Mouse (Mus musculus): ENCODE results near the gene Dip2b. TPM values are rescaled to one million over a fixed set of nuclear protein-coding genes. Genes with fewer than 3 reads are reported as not detected.

Dip2b gene
- polyA plus RNA-seq, 1 experiment = 35.9 TPM

DNA sequence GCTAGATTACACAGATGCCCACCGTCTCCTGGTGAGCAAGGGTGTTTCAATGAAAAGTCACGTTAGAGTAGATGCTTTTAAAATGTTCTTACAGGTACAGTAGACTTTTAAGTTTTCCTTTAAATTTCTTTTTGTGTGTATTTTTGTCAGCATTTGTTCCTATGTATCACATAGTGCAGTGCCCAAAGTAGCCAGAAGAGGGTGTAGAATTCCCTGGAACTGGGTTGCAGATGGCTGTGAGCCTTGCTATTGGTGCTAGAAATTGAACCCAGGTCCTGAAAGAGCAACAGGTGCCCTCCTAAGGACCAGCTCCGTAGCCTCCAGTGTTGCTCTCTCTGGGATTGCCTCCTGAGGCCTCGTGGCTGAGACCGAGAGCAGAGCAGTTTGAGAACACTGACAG is 150.1 kb downstream of the Dip2b start:
- no peak overlapping the region for H3K27ac ChIP-seq (ENCODE audit: insufficient read depth, low read length)
- H3K4me3 ChIP-seq (ENCODE audit: insufficient read depth, low read length) = no peak overlapping the region
- TF ChIP-seq POLR2A (IDR thresholded peaks at IDR 0.05; ENCODE audit: extremely low read depth, insufficient read depth, low read length) (no peak), CTCF (IDR thresholded peaks at IDR 0.05; ENCODE audit: extremely low read depth, insufficient read depth, low read length) (0 out of 2 replicates have a peak, but pooled peaks have one; percentile 2)
- no peaks in the 10 kb centered on the region; the same call in 1 of the 2 replicates for H3K4me1 ChIP-seq (ENCODE audit: control insufficient read depth, insufficient read depth, low read length)

DNA sequence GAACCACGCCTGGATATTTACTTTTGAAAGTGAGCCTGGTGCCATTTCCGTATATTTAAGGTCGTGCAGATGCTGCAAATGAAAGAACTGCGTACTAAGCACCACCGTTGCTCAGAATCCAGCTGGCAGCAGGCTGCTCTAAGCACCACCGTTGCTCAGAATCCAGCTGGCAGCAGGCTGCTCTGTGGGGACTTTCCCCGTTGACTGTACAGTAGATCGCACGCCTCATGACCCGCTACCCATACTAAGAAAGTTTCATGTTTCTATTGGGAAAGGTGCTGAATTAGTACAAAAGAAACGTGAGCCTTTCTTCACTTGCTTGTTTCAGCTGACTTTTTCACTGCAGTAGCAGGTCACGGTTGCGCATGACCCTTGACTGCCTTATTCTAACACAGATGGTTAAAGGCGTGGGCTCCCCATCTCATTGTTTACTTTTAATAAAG is 150.5 kb downstream of the Dip2b start:
- no peak overlapping the region for H3K27ac ChIP-seq (ENCODE audit: insufficient read depth, low read length)
- H3K4me3 ChIP-seq (ENCODE audit: insufficient read depth, low read length) = no peak overlapping the region
- H3K4me1 ChIP-seq (ENCODE audit: control insufficient read depth, insufficient read depth, low read length) = no peaks in the 10 kb centered on the region; the same call in 1 of the 2 replicates
- TF ChIP-seq CTCF (IDR thresholded peaks at IDR 0.05; ENCODE audit: extremely low read depth, insufficient read depth, low read length) = no peak
- TF ChIP-seq POLR2A (IDR thresholded peaks at IDR 0.05; ENCODE audit: extremely low read depth, insufficient read depth, low read length) = no peak

GRCm38 (mm10) chr15:100190083-100190482 is 151.6 kb downstream of the Dip2b start:
- Histone ChIP-seq H3K4me3 (ENCODE audit: insufficient read depth, low read length) (no peak overlapping the region), H3K4me1 (ENCODE audit: control insufficient read depth, insufficient read depth, low read length) (no peaks in the 10 kb centered on the region; the same call in 1 of the 2 replicates), H3K27ac (ENCODE audit: insufficient read depth, low read length) (no peak overlapping the region)
- TF ChIP-seq CTCF (IDR thresholded peaks at IDR 0.05; ENCODE audit: extremely low read depth, insufficient read depth, low read length) = no peak
- no peak for TF ChIP-seq POLR2A (IDR thresholded peaks at IDR 0.05; ENCODE audit: extremely low read depth, insufficient read depth, low read length)

DNA sequence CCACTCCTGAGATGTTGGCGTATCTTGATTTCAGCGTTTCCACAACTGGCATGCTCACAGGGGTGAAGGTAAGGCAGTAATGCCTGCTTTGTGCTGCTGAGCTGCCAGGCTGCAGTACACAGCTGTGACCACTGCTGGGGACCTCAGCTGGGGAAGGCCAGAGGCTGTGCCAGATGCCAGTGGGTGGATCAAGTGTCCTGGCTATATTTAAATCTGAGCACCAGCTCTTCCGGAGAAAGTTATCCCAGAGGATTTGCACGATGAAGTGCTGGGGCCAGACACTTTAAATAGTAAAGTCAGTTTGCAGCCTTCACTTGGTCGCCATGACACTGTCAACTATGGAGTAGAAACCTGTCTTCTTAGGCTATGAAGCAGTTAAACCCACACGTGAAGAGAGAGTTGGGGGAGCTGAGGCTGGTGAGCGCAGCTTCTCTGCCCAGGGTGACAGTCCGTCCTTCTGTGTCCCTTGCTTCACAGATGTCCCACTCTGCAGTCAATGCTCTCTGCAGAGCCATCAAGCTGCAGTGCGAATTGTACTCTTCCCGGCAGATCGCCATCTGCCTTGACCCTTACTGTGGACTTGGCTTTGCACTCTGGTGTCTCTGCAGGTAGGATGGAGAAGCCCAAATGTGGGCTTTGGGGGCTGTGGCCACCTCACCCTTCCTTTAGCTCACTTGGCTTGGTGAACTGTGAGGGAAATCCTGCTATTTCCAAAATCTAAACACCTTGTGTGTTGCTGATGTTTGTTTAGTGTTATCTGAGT is 160.7 kb downstream of the Dip2b start:
- Histone ChIP-seq H3K27ac (ENCODE audit: insufficient read depth, low read length) (peak overlapping the region; percentile 85), H3K4me3 (ENCODE audit: insufficient read depth, low read length) (no peak overlapping the region), H3K4me1 (ENCODE audit: control insufficient read depth, insufficient read depth, low read length) (peaks cover 27% of the 10 kb centered on the region)
- TF ChIP-seq POLR2A (IDR thresholded peaks at IDR 0.05; ENCODE audit: extremely low read depth, insufficient read depth, low read length) = no peak
- no peak for TF ChIP-seq CTCF (IDR thresholded peaks at IDR 0.05; ENCODE audit: extremely low read depth, insufficient read depth, low read length)

GRCm38 (mm10) chr15:100199790-100200189 is 161.3 kb downstream of the Dip2b start:
- Histone ChIP-seq H3K4me3 (ENCODE audit: insufficient read depth, low read length) (no peak overlapping the region), H3K27ac (ENCODE audit: insufficient read depth, low read length) (peak overlapping the region; percentile 85; the same call in 1 of the 2 replicates), H3K4me1 (ENCODE audit: control insufficient read depth, insufficient read depth, low read length) (peaks cover 29% of the 10 kb centered on the region)
- TF ChIP-seq CTCF (IDR thresholded peaks at IDR 0.05; ENCODE audit: extremely low read depth, insufficient read depth, low read length) (no peak), POLR2A (IDR thresholded peaks at IDR 0.05; ENCODE audit: extremely low read depth, insufficient read depth, low read length) (no peak)

GRCm38 (mm10) chr15:100201806-100202205 is 163.3 kb downstream of the Dip2b start:
- no peak for TF ChIP-seq CTCF (IDR thresholded peaks at IDR 0.05; ENCODE audit: extremely low read depth, insufficient read depth, low read length)
- no peak for TF ChIP-seq POLR2A (IDR thresholded peaks at IDR 0.05; ENCODE audit: extremely low read depth, insufficient read depth, low read length)
- Histone ChIP-seq H3K27ac (ENCODE audit: insufficient read depth, low read length) (peak overlapping the region; percentile 94), H3K4me1 (ENCODE audit: control insufficient read depth, insufficient read depth, low read length) (peaks cover 33% of the 10 kb centered on the region), H3K4me3 (ENCODE audit: insufficient read depth, low read length) (no peak overlapping the region)

GRCm38 (mm10) chr15:100202431-100203015 is 164.1 kb downstream of the Dip2b start:
- Histone ChIP-seq H3K4me3 (ENCODE audit: insufficient read depth, low read length) (no peak overlapping the region), H3K27ac (ENCODE audit: insufficient read depth, low read length) (peak overlapping the region; percentile 94), H3K4me1 (ENCODE audit: control insufficient read depth, insufficient read depth, low read length) (peaks cover 33% of the 10 kb centered on the region)
- TF ChIP-seq CTCF (IDR thresholded peaks at IDR 0.05; ENCODE audit: extremely low read depth, insufficient read depth, low read length) (no peak), POLR2A (IDR thresholded peaks at IDR 0.05; ENCODE audit: extremely low read depth, insufficient read depth, low read length) (no peak)

DNA sequence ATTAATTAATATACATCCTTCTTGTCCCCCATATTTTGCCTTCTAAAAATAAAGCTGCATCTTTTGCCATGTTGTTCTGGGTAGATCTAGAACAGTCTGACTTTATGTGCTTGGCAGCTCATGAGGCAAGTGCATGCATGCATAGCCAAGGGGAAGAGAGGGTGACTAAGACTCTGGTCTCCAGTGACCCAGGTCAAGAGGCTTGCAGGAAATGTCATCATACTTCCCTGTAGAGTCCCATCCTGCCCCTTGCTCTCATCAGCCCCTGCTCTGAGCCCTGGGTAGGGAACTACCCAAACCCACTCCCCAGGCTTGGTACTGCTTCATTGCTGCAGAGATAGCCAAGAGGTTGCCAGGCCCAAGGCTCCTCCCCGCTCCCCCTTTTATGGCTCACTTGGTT is 166.1 kb downstream of the Dip2b start:
- H3K27ac ChIP-seq (ENCODE audit: insufficient read depth, low read length) = peak overlapping the region; percentile 57; the same call in 1 of the 2 replicates
- H3K4me1 ChIP-seq (ENCODE audit: control insufficient read depth, insufficient read depth, low read length) = peaks cover 27% of the 10 kb centered on the region

GRCm38 (mm10) chr15:100210013-100210412 is 171.5 kb downstream of the Dip2b start:
- TF ChIP-seq POLR2A (IDR thresholded peaks at IDR 0.05; ENCODE audit: extremely low read depth, insufficient read depth, low read length) (no peak), CTCF (IDR thresholded peaks at IDR 0.05; ENCODE audit: extremely low read depth, insufficient read depth, low read length) (no peak)
- Histone ChIP-seq H3K4me3 (ENCODE audit: insufficient read depth, low read length) (no peak overlapping the region), H3K27ac (ENCODE audit: insufficient read depth, low read length) (peak overlapping the region; percentile 25; the same call in 1 of the 2 replicates), H3K4me1 (ENCODE audit: control insufficient read depth, insufficient read depth, low read length) (peaks cover 5% of the 10 kb centered on the region; the same call in 1 of the 2 replicates)

More for the DNA sequence above, 166.1 kb downstream of the Dip2b start:
- no peak overlapping the region for H3K4me3 ChIP-seq (ENCODE audit: insufficient read depth, low read length)
- TF ChIP-seq CTCF (IDR thresholded peaks at IDR 0.05; ENCODE audit: extremely low read depth, insufficient read depth, low read length) (no peak), POLR2A (IDR thresholded peaks at IDR 0.05; ENCODE audit: extremely low read depth, insufficient read depth, low read length) (0 out of 2 replicates have a peak, but pooled peaks have one; percentile 20)
